Mouse (Mus musculus) thymus, postnatal 10 days (tissue): ENCODE measurements around the gene Nfam1.

Source experiments
- DNase-seq, 2 experiments: peaks; one replicate each; pipeline ENCODE4 v3.0.0; 2021; ENCODE audit warnings: low spot score in 2 of 2

Nfam1 gene

GRCm38 (mm10) chr15:82960786-82961561 is 72.1 kb downstream of the Nfam1 start:
- DNase-seq: no peak

GRCm38 (mm10) chr15:82959151-82959550 is 74.0 kb downstream of the Nfam1 start:
- no peak for DNase-seq

- no peak for DNase-seq
Measured at GRCm38 (mm10) chr15:82958253-82958701, 74.8 kb downstream of the Nfam1 start.

GRCm38 (mm10) chr15:82956721-82957120 is 76.4 kb downstream of the Nfam1 start:
- DNase-seq: no peak

- no peak for DNase-seq
Measured at GRCm38 (mm10) chr15:82956310-82956709, 76.8 kb downstream of the Nfam1 start.

GRCm38 (mm10) chr15:82955286-82955685 is 77.8 kb downstream of the Nfam1 start:
- DNase-seq: no peak

- DNase-seq: no peak
Measured at GRCm38 (mm10) chr15:82954034-82954433, 79.1 kb downstream of the Nfam1 start.

- DNase-seq: no peak
Measured at GRCm38 (mm10) chr15:82953096-82953495, 80.0 kb downstream of the Nfam1 start.

- DNase-seq: no peak
Measured at GRCm38 (mm10) chr15:82952292-82952705, 80.8 kb downstream of the Nfam1 start.

GRCm38 (mm10) chr15:82950246-82950645 is 82.9 kb downstream of the Nfam1 start:
- no peak for DNase-seq

- DNase-seq: no peak
Measured at GRCm38 (mm10) chr15:82947431-82947830, 85.7 kb downstream of the Nfam1 start.

- no peak for DNase-seq
Measured at GRCm38 (mm10) chr15:82944479-82945195, 88.5 kb downstream of the Nfam1 start.
